Mouse (Mus musculus): ENCODE measurements around the gene Rgs11.

- TF ChIP-seq CTCF (IDR thresholded peaks at IDR 0.05; ENCODE audit: borderline replicate concordance, insufficient read depth, low read length) (no peak), POLR2A (IDR thresholded peaks at IDR 0.05; ENCODE audit: low read depth, low read length) (no peak)
Measured at GRCm38 (mm10) chr17:26240120-26240790, 37.5 kb downstream of the Rgs11 start.
